Mouse (Mus musculus) thymus, postnatal 4 days (tissue): ENCODE results near the gene Gal3st1.
"Not testable (repeated sequence)": the region's sequence is repeated elsewhere in the genome, so short reads cannot be mapped to it uniquely, and the experiment has no call there.

Experiments used
- DNase-seq: peaks from one replicate; pipeline ENCODE4 v3.0.0; 2021

Gene Gal3st1

DNA sequence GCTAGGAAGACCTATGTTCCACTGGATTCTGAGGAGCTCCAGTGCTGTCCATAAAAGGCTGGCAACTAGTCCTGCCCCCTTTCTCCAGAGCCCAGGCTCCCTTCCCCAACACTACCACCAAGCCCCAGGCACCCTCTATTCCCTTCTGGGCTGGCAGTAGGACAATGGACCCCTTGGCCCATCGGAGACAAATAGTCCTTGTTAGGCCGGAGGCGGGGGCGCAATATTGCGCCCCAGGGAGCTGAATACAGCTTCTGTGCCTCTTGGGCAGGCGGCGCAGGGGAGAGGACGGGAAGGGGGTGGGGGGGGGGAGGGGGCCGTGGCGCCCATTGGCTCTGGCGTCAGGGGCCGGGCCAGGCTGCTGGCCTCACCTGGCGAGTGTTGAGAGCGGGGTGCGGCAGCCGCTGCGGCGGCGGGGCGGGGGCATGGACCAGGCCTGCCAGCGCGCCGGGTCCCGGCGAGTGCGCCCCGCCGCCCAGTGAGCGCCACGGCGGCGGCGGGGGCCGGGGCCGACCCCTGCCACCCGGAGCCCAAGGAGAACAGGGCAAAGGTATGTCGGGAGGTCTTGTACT lies at the start of gene Gal3st1:
TSS of gene Gal3st1 (plus strand) at position 346 of the 572 bp plus-strand sequence.
- DNase-seq = peak; percentile 16

GRCm38 (mm10) chr11:3933756-3934285 lies 49.6 kb upstream of the Gal3st1 start:
- no peak for DNase-seq

DNA sequence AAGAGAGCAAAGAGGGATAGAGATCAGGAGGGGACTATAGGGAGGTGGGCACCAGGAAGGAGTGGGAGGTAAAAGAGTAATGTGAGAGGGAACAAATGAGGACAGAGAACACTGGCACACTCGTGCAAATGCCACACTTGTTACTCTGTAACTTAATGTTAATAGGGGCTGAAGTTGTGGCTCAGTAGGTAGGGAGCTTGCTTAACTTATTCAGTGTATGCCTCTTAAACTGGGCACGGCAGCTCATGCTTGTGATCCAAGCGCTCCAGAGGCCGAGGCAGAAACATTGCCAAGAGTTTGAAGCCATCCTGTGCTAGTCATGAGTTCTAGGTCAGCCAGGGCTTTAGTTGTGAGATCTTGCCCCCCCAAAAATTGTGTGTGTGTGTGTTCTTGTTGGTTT lies 48.3 kb upstream of the Gal3st1 start:
- no peak for DNase-seq

DNA sequence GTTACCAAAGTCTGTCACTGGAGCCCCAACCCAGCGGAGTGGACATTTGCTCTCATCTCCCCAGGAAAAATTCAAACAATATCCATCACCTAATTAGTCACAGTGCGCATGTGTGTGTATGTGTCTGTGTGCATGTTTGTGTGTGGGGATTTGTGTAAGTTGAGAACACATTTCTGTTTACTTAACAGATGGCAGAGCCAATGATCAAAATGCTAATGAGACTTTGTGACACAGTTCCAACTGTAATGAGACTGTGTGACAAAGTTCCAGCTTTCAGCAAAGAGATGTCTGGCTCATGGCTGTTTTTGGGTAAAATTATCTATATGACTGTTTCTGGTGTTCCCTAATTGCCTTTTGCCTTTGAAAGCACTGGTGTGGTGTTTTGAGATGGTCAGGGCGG lies 47.1 kb upstream of the Gal3st1 start:
- no peak for DNase-seq

DNA sequence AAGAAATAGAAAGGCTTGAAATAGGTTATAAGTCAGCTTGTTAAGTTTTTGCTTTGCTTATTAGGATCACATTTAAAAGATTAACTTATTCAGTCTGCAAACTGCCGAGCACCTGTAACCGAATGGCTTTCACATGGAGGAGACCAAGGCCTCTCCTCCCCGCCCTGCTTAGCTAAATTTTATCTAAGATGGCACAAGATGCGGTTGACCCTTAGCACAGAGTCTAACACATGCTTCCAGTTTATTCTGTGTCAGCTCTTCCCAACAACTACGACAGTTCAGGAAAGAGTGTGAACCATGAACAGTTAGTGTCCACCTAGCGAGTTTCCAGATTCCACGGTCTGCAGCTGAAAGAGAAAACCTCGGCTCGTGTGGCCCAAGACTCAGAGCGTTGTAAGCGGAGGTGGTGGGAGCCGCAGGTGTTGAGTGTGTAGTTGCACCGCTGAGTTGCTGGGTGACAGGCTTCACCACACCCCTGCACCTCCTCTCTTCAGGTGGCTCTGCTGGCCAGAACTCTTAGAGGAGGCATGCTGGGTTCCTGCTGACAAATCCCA lies 46.0 kb upstream of the Gal3st1 start:
- no peak for DNase-seq

DNA sequence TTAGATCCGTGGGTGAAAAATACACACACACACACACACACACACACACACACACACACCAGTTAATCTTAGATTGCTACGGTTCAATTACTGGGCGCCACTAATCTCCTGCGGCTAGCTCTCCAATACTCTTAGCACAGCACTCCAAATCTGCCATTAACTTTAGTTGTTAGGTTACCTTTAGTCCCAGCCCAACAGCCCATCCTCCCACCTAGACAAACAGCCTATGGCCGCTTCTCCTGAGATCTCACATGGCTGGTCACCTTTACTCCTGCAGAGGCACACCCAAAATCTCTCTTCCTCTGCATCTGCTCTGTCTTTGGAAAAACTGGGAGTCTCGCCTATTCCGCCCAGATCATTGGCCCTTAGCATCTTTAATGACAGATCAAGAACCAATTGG lies 42.1 kb upstream of the Gal3st1 start:
- DNase-seq = no peak

GRCm38 (mm10) chr11:3946386-3946785 lies 37.0 kb upstream of the Gal3st1 start:
- DNase-seq = no peak

DNA sequence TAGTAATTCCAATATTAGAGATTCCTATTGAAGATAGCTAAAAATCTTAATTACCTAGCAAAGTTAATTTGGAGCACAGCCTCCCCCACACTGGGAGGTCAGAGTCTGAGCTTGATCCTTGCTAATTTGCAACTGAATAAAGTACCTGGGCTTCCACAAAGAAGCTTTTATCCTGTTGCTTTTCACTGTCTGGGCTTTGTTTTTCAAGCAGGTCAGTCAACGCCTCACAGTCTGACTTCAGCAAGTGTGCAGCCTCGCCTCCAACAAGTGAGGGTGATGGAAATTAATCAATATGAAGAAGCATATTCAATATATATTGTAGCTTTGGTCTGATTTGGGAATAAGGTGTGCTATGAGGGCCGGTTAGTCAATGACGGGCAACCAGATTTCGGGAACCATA lies 28.6 kb upstream of the Gal3st1 start:
- not testable (repeated sequence) for DNase-seq

DNA sequence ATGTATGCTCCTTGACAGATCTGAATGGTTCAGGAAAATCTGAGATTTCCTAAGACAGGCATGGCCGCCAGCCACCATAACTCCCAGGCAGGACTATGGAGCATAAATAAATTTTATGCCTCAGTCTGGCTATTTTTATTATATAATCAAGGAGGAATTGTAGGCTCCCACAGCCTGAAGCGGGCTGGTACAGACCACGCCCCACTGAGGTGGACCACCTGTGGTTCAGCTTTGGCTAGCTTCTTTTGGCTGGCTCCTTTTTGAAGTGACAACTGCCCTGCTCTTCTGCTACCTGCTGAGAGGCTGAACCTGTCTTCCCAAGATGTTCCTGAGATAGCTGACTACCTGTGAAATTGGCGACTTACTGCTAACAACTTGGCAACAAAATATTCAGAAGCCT lies 28.1 kb upstream of the Gal3st1 start:
- DNase-seq = not testable (repeated sequence)

GRCm38 (mm10) chr11:3960901-3961300 lies 22.5 kb upstream of the Gal3st1 start:
- no peak for DNase-seq

DNA sequence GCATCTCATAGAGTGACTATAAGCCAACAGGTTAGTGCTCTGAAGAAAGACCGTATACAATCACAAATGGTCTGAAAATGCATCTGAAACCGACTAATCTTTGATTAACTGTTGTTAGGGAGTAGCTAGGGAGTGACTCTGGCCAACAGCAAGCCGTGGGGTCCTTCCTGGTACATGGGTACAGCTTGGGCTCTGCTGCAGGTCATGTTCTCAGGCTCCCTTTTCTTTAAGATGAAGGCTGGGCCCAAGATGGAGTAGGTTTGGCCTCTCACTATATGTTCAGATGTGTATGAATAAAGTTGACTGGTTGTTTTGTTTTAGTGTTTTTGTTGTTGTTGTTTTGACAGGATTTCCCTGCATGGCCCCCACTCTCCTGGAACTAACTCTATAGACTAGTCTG lies 21.7 kb upstream of the Gal3st1 start:
- no peak for DNase-seq

DNA sequence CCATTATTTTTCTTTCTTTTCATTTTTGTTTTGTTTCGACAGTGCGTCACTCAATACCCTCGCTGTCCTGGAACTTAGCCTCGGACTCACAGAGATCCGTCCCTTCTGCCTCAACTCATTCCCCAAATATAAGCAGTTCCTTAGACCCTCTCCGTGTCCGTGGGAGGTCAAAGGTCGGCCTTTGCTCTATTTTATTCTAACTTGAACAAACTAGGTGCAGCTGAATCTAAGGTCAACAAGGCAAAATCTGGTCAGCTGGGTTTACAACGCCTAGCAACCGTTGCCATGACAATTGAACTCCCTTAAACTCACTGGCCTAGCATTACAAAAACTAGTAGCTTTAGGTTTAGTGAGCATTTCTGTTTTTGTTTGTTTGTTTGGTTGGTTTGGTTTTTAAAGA lies 20.3 kb upstream of the Gal3st1 start:
- DNase-seq = no peak

DNA sequence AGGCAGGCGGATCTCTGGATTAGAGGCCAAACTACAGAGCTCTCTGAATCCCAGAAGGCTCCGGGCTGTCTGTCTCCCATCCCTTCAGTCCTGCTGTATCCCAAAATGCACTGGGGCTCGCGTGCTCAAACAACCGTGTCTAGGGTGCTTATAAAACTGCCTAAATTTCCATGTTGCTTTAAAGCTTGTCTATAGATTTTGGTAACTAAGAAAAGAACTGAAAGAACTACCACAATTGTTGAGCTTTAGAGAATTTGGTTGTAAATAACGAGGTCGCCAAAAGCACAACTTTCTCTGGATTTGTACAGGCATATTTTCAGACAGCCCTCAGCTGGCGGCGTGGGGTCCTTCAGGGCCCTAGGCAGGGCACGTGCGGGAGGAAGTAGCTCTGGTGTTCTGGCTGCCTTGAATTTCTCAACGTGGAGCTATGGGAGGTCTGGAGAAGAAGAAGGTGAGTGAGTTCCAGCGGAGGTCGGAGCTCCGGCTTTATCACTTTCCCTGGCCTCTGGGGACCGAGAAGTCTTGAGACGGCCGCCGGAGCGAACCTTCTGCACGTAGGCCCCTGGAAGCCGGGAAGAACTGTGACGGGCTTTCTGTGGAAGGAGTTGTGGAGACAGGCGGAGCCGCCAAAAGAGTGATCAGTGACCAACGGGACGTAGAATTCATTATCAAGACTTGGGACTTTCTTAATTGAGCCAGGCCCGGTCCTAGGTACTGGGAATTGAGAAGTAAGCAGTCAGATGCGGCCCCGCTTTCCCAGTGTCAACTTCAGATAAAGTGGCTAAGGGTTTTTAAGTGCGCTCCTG lies 19.6 kb upstream of the Gal3st1 start, which contains the start of gene Pes1:
TSS of gene Pes1 (plus strand) at position 366 of the 806 bp plus-strand sequence.
- DNase-seq = peak; percentile 80

DNA sequence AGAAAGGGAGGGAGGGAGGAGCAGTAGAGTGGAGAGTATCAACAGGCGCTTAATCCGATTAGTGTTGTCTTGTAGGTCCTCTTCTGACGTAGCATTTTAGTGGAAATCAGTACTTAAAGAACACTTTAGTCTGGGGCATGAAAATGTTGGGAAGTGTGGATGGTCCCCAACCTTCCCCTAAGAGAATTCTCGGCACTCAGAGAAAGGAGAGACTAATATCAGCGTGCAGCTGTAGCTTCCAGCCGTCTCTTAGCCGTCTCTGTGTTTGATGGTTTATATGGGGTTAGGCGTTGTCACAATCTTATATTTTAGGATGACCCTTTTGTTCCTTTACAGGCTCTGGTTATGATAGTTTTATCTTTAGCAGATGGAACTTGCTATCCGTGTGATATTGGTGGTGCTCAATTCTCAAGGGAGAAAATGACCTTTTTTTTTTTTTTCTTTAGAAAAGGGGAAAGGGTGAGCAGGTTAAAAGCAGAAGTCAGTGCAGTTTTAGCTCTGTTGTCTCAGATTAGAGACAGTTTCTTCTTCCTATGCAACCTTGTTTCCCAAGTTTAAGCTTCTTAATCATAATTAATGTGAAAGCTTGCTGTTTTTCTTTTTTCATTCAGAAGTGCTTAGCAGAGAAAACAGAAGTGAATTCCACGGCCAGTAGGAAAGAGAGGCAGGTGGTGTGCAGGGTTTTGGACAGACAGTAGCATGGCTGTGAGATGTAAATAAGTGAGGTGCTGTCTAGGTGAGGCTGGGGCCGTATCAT lies 18.8 kb upstream of the Gal3st1 start:
- no peak for DNase-seq

GRCm38 (mm10) chr11:3969837-3970236 lies 13.6 kb upstream of the Gal3st1 start:
- no peak for DNase-seq

GRCm38 (mm10) chr11:3970361-3970760 lies 13.1 kb upstream of the Gal3st1 start:
- DNase-seq = no peak

- DNase-seq = no peak
Measured at GRCm38 (mm10) chr11:3973081-3973480, 10.4 kb upstream of the Gal3st1 start.

GRCm38 (mm10) chr11:3974311-3974710 lies 9.1 kb upstream of the Gal3st1 start:
- no peak for DNase-seq

DNA sequence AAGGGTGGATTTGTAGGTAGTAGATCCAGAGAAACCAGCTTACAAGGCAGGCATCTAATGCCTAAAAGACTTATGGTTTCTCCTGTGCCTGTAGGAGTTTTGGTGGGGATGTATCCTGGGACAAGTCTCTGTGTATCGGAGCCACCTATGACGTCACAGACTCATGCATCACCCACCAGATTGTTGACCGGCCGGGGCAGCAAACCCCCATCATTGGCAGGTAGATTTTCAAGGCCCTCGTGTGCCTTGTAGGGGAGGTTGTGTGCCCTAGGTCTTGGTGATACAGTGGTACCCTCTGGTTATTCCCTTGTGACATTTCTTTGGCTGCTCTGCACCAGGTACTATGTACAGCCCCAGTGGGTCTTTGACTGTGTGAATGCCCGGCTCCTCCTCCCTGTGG lies 6.8 kb upstream of the Gal3st1 start, which contains the start of gene 4930556J24Rik:
TSS of gene 4930556J24Rik (minus strand) at position 101 of the 400 bp plus-strand sequence.
- DNase-seq = no peak

DNA sequence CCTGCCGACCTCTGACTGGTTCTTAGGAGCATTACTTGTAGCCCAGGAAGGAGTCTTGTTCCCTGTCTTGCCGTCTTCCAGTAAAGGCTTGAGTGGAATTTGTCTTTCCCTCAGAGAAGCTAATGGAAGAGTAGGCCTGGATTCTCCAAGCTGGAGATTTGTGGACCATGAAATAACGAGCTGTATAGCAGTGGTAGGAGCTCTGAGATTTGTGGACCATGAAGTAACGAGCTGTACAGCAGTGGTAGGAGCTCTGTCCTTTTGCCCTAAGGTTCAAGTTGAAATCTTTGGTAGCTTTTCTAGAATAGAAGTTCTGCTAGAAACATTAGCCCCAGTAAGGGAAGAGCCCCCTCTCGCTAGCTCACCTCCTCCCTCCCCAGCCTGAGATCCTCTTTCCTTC lies 5.0 kb upstream of the Gal3st1 start:
- no peak for DNase-seq

DNA sequence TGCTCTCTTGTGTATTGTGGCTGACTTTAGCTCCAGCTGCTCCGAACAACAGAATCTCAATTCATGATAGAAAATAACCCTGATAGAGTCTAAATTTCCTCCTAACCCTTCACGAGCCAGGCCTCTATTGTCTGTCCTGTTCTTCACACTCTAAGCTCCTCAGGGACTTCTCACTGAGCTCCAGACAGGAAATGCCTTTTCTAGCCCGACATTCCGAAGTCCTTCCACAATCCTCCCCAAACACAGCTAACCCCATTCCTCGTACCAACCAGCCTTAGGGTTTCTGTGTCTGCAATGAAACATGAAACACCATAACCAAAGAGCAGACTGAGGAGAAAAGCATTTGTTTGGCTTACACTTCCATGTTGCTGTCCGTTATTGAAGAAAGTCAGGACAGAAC lies 1.9 kb upstream of the Gal3st1 start:
- DNase-seq = no peak

DNA sequence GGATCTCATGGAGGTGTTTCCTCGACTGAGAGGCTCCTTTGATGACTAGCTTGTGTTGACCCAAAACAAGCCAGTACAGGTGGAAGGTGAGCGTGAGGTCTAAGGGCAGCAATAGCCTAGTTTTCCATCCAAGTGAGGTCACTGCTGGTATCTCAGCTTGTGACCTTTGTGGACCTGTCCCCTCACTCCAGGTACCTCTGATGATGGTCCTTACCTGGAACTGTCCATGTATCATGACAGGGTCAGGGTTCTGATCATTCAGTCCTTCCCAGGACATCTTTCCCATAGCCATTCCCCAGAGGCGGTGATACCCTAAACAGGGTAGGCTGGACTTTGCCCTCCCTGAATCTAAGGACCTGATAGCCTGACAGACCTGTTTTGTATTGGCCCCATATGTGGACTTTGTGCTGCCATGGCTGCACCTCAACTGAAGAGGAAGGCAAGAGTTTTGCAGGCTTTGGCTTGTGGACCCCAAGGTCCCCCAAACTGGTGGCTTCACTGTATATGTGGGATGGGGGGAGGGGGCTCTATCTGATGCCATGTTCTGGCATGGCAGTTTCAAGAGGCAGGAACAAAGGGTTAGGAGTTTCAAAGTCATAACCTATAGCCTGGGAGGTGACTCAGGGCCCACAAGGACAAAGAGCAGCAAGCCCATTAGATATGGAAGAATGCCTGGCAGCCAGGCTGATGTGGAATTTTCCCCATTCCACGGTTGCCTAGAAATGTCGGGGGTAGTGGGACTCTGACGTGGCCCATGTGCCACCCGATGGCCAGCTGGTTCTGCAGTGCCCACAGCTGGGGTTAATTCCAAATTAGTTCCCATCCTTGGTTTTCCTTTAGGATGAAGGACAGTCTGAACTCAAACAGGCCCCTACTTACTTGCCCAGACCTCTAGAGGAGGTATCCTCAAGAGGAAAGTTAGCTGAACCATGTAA lies 894 bp upstream of the Gal3st1 start:
- no peak for DNase-seq
